Mouse (Mus musculus) stomach, postnatal 0 days (tissue): Measurements from ENCODE around the gene Manbal. TPM values are rescaled to one million over a fixed set of nuclear protein-coding genes. Genes with fewer than 3 reads are reported as not detected.

Experiments used
- ATAC-seq: fragments of 200-750 bp; cut with Nextera tagmentation; 2 replicates; pipeline ENCODE4 v1.8.0; 2017; ENCODE audit not compliant: low FRiP score, low TSS enrichment
- DNase-seq: peaks from one replicate; pipeline ENCODE4 v3.0.0-alpha.2; 2016; ENCODE audit warnings: low spot score
- H3K27ac ChIP-seq: fragments of 300-500 bp; sonication (generic); replicated peaks from 2 replicates; pipeline ENCODE4 v1.5.1; 2014; ENCODE audit warnings: mild to moderate bottlenecking, control low read depth
- H3K27me3 ChIP-seq: fragments of 300-500 bp; sonication (generic); 2 replicates; pipeline ENCODE4 v1.6.1; 2014; ENCODE audit warnings: low read length; ENCODE audit not compliant: control insufficient read depth, insufficient read depth
- H3K36me3 ChIP-seq: fragments of 300-500 bp; sonication (generic); 2 replicates; pipeline ENCODE4 v1.6.1; 2014; ENCODE audit warnings: low read length, mixed read lengths; ENCODE audit not compliant: control insufficient read depth, insufficient read depth
- H3K4me1 ChIP-seq: fragments of 300-500 bp; sonication (generic); replicated peaks from 2 replicates; pipeline ENCODE4 v1.6.1; 2014; ENCODE audit warnings: antibody characterized with exemption; ENCODE audit not compliant: control insufficient read depth, insufficient read depth
- H3K4me2 ChIP-seq: fragments of 300-500 bp; sonication (generic); replicated peaks from 2 replicates; pipeline ENCODE4 v1.6.1; 2014; ENCODE audit warnings: low read depth, mild to moderate bottlenecking, control low read depth, moderate library complexity
- H3K4me3 ChIP-seq: fragments of 300-500 bp; sonication (generic); 2 replicates; pipeline ENCODE4 v1.5.1; 2014; ENCODE audit warnings: low read depth, low read length, control low read depth
- H3K9ac ChIP-seq: fragments of 300-500 bp; sonication (generic); 2 replicates; pipeline ENCODE4 v1.6.1; 2014; ENCODE audit warnings: mild to moderate bottlenecking, low read length, control low read depth, mixed read lengths
- H3K9me3 ChIP-seq: fragments of 300-500 bp; sonication (generic); 2 replicates; pipeline ENCODE4 v1.6.1; 2016; ENCODE audit warnings: low read length; ENCODE audit not compliant: control insufficient read depth
- CTCF ChIP-seq: IDR thresholded peaks from 2 replicates; pipeline ENCODE4 v1.5.1; 2016; ENCODE audit warnings: antibody characterized with exemption, low read depth, mild to moderate bottlenecking, moderate library complexity
- EP300 ChIP-seq: optimal IDR thresholded peaks from 2 replicates; pipeline ENCODE3; 2016; ENCODE audit warnings: antibody characterized with exemption
- WGBS: fragments of 180-500 bp; shearing (Covaris S2); extraction: QIAGEN DNeasy Blood & Tissue Kit; methylation state at CpG from one replicate; pipeline ENCODE4 v1.1.7; 2014; 5-methylcytosine and 5-hydroxymethylcytosine counted together
- polyA plus RNA-seq: library from polyadenylated mRNA; unstranded; fragments of >200 nt; fragmentation: Nextera tagmentation; extraction: Ambion mirVana; gene quantifications from 2 replicates; pipeline ENCODE4 v1.2.1, GENCODE M21; 2015

Gene Manbal
- polyA plus RNA-seq, 1 experiment from 2014 or later: 68.9 TPM

DNA sequence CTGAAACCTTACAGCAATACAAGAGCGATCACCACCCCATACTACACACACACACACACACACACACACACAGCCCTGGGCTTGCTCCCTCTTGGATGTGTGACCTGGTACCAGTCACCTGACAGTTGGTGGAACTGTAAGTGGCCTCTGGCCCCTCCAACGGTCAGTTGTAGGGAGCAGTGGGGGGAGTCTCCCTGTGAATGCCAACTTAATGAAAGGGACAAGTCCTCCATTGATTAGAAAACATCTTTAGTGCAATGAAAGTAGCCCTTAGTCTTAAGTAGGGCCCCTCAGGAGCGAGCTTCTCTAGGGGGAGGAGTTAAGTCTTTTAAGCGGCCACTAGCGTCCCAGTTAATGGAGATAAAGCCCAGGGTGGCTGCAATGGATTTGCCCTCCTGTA lies 39.3 kb upstream of the Manbal start:
- no peak for TF ChIP-seq EP300
- no peak for TF ChIP-seq CTCF
- Histone ChIP-seq H3K4me3 (no peak overlapping the region), H3K9me3 (no peaks in the 10 kb centered on the region), H3K27ac (no peak overlapping the region), H3K4me2 (no peak overlapping the region), H3K9ac (no peak overlapping the region), H3K4me1 (no peaks in the 10 kb centered on the region), H3K36me3 (peaks cover 16% of the 10 kb centered on the region; the same call in 1 of the 2 replicates), H3K27me3 (no peaks in the 10 kb centered on the region)
- DNase-seq (no peak), ATAC-seq (0 out of 2 replicates have a peak, but pooled peaks have one; percentile 18)
- 49% methylated on average over 5 of the region's 5 CpGs for WGBS

DNA sequence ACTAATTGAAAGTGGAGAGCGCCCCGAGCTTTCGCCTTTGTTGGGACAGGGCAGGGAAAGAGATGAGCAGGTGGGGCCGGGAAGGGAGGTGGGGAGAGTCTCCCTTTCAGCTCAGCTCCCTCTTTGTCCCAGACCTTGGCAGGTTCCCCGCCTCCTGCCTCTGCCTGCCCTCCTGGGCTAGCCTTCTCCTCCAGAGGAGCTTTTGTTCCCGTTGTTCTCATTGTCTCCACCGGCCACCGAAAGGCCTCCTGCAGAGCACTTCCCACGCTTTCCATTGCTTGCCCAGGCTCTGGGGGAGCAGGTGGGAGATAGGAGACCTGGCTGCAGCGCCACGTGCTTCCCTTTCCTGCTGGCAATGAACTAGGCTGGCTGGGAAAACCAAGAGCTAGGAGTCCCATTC lies 38.8 kb upstream of the Manbal start:
- no peak overlapping the region for H3K4me3 ChIP-seq
- no peaks in the 10 kb centered on the region for H3K4me1 ChIP-seq
- H3K36me3 ChIP-seq: peaks cover 12% of the 10 kb centered on the region; the same call in 1 of the 2 replicates
- H3K9ac ChIP-seq: no peak overlapping the region
- no peak overlapping the region for H3K4me2 ChIP-seq
- ATAC-seq (no peak), DNase-seq (no peak)
- no peaks in the 10 kb centered on the region for H3K9me3 ChIP-seq
- 45% methylated on average over 11 of the region's 11 CpGs for WGBS
- no peaks in the 10 kb centered on the region for H3K27me3 ChIP-seq
- TF ChIP-seq EP300 (no peak), CTCF (no peak)
- H3K27ac ChIP-seq: no peak overlapping the region

GRCm38 (mm10) chr2:157332059-157332458 lies 35.3 kb upstream of the Manbal start:
- TF ChIP-seq CTCF (no peak), EP300 (no peak)
- whole genome bisulfite sequencing: 79% methylated on average over 5 of the region's 5 CpGs
- H3K4me2 ChIP-seq: no peak overlapping the region
- H3K4me1 ChIP-seq: no peaks in the 10 kb centered on the region
- no peak overlapping the region for H3K27ac ChIP-seq
- H3K9ac ChIP-seq: no peak overlapping the region
- no peaks in the 10 kb centered on the region for H3K9me3 ChIP-seq
- no peaks in the 10 kb centered on the region; the same call in 1 of the 2 replicates for H3K36me3 ChIP-seq
- H3K27me3 ChIP-seq: no peaks in the 10 kb centered on the region
- DNase-seq: no peak
- no peak for ATAC-seq
- H3K4me3 ChIP-seq: no peak overlapping the region

DNA sequence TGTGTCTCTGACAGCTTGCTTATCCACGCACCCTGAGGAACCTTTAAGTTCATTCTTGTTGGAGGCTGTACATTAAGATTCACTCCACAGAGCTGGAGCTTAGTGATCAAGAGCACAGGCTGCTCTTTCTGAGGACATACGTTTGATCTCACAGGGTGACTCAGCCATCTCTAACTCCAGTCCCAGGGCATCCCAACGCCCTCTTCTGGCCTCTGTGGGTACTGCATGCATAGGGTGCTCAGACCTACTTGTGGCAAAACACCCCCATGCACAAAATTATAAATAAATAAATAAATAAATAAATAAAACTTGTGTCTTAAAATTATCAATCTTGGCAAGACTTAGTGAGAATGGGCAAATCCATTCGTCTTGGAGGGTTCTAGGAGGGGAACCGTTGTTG lies 28.7 kb upstream of the Manbal start:
- H3K4me3 ChIP-seq: no peak overlapping the region
- H3K27me3 ChIP-seq: no peaks in the 10 kb centered on the region
- ATAC-seq: peak; percentile 65
- WGBS: 34% methylated on average over 5 of the region's 5 CpGs
- no peaks in the 10 kb centered on the region for H3K4me1 ChIP-seq
- no peak overlapping the region for H3K4me2 ChIP-seq
- H3K36me3 ChIP-seq: no peaks in the 10 kb centered on the region
- DNase-seq: peak; percentile 87
- no peak overlapping the region for H3K9ac ChIP-seq
- H3K9me3 ChIP-seq: no peaks in the 10 kb centered on the region
- TF ChIP-seq EP300: no peak
- TF ChIP-seq CTCF: peak; percentile 88
- H3K27ac ChIP-seq: no peak overlapping the region

GRCm38 (mm10) chr2:157339532-157339931 lies 27.9 kb upstream of the Manbal start:
- ATAC-seq (no peak), DNase-seq (no peak)
- no peaks in the 10 kb centered on the region for H3K4me1 ChIP-seq
- H3K4me3 ChIP-seq: no peak overlapping the region
- no peak overlapping the region for H3K27ac ChIP-seq
- H3K9me3 ChIP-seq: no peaks in the 10 kb centered on the region
- no peaks in the 10 kb centered on the region for H3K27me3 ChIP-seq
- no peak overlapping the region for H3K9ac ChIP-seq
- 81% methylated on average over 7 of the region's 7 CpGs for WGBS
- TF ChIP-seq CTCF (no peak), EP300 (no peak)
- H3K36me3 ChIP-seq: no peaks in the 10 kb centered on the region
- H3K4me2 ChIP-seq: no peak overlapping the region

DNA sequence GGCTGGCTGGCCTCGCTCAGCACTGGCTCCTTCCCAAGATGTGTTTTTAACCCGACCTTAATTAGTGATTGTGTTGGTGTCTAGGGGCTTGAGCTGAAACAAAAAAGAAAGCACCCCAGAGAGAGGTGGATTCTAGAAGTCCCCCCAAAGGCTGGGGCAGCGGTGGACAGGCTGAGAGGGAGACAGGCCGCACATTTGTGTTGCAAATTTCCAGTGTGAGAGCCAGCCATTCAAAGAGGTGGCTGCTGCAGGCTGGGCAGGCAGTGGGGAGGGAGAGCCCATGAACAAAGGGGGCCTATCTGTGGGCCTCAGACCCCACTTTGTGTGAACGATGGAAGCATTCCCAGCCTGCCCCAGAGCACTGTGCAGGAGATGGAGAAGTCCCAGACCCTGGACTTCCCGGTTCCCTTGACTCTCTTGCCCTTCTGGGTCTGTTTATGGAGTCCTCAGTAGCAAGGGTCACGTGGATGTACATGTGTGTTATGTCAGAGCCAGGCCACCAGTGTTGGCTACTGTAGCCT lies 27.1 kb upstream of the Manbal start:
- ATAC-seq: peak; percentile 22; the same call in 1 of the 2 replicates
- 52% methylated on average over 7 of the region's 7 CpGs for WGBS
- H3K27me3 ChIP-seq: no peaks in the 10 kb centered on the region
- no peak overlapping the region for H3K9ac ChIP-seq
- no peaks in the 10 kb centered on the region for H3K9me3 ChIP-seq
- no peaks in the 10 kb centered on the region for H3K4me1 ChIP-seq
- TF ChIP-seq CTCF (no peak), EP300 (no peak)
- H3K4me2 ChIP-seq: no peak overlapping the region
- no peaks in the 10 kb centered on the region for H3K36me3 ChIP-seq
- DNase-seq: no peak
- 0 out of 2 replicates have a peak overlapping the region, but pooled peaks have one; percentile 2 for H3K27ac ChIP-seq
- no peak overlapping the region for H3K4me3 ChIP-seq
